In the genomic region with DNA sequence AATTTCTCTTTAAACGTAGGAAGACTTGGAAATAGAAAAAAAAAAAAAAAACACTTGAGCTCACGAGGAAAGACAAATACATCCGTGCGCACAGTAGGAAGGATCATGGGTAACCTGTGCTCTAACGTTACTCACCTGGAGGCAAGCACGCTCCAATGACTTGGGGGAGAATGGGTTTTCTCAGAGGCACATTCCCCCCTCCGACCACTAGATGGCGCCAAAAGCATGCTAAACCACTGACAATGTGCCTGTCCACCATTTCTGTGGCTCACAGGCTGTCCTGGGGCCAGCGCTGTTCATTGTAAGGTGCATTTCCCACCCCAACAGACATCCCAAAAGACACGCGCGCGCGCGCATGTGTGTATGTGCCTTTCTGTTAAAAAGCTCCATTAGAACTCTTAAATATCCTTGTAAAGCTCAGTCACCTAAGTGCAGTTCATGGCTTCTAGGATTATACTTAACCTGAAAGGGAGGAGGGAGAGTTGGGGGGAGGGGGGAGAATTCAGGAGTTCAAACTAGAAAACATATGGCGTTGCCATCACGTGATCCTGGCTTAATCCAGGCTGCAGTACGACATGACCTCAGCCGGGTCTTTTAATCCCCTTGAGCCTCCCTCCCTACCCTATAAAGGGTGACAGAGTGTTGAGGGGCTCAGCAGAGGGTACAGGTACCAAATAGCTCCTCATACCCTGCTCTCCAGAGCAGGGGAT, we compare ENCODE assay signal across 8 mouse cellular contexts.
A peak's percentile ranks its signal among the peaks of the same experiment; 100 is the strongest.
DNase-seq lines count a peak whose midpoint lies in the region; ATAC-seq lines count a peak whose summit lies in the region.

No protein-coding gene starts in this region.

- H3K9ac ChIP-seq in hindbrain, embryonic 11.5 days (ENCODE audit: low read depth, low read length), result peak overlapping the region; percentile 37; the same call in 1 of the 2 replicates

- H3K27ac ChIP-seq in hindbrain, embryonic 11.5 days (ENCODE audit: low read depth, low read length), result no peak overlapping the region

- H3K9me3 ChIP-seq in hindbrain, embryonic 11.5 days (ENCODE audit: control insufficient read depth, low read length), result no peaks in the 10 kb centered on the region

- no peaks in the 10 kb centered on the region for H3K27me3 ChIP-seq in hindbrain, embryonic 11.5 days (ENCODE audit: control insufficient read depth, insufficient read depth, low read length)

- no peaks in the 10 kb centered on the region for H3K4me1 ChIP-seq in hindbrain, embryonic 11.5 days (replicated peaks; ENCODE audit: control insufficient read depth, insufficient read depth, low read length)

- peak; percentile 42 for ATAC-seq in frontal cortex, adult (ENCODE audit: low TSS enrichment)
- ATAC-seq in hindbrain, embryonic 11.5 days (ENCODE audit: low FRiP score), result peak; percentile 88

- WGBS in hindbrain, embryonic 11.5 days, result 4% methylated on average over 19 of the region's 19 CpGs

- no peaks in the 10 kb centered on the region for H3K36me3 ChIP-seq in hindbrain, embryonic 11.5 days (ENCODE audit: control insufficient read depth, insufficient read depth, low read length)

- H3K4me3 ChIP-seq in hindbrain, embryonic 11.5 days (ENCODE audit: low read depth, low read length), result no peak overlapping the region

- H3K4me2 ChIP-seq in hindbrain, embryonic 11.5 days (replicated peaks; ENCODE audit: low read depth, low read length), result peak overlapping the region; percentile 35

- DNase-seq in MEL-GATA-1-ER (ENCODE audit: extremely low read depth, low read depth), result peak; percentile 39
- DNase-seq in cerebellum, adult 8-10 months, result peak; percentile 96
- DNase-seq in hindbrain, embryonic 11.5 days (ENCODE audit: low spot score), result peak; percentile 94
- peak; percentile 71 for DNase-seq in layer of hippocampus, adult 9-11 months
- peak; percentile 88 for DNase-seq in lung, postnatal 10 days
- DNase-seq in retina, adult 2 months (ENCODE audit: low read depth, low spot score), result peak; percentile 88
- peak; percentile 60 to 74 for DNase-seq in thymus, postnatal 36 days

Comparison
In these comparisons a context has a peak if more than half of its experiments do, and no peak if none do; other contexts are left out.
1. DNase-seq: peak in every context shown above with its lines; median percentile 96 in cerebellum, adult 8-10 months; 94 in hindbrain, embryonic 11.5 days; 88 in lung, postnatal 10 days; 88 in retina, adult 2 months; 71 in layer of hippocampus, adult 9-11 months; 67 in thymus, postnatal 36 days; 39 in MEL-GATA-1-ER.